Comparison of ENCODE assay signal across 11 mouse cellular contexts in genomic region chr9:63258768-63259167, GRCm38 (mm10).
A peak's percentile ranks its signal among the peaks of the same experiment; 100 is the strongest.
DNase-seq lines count a peak whose midpoint lies in the region; ATAC-seq and TF ChIP-seq lines count a peak whose summit lies in the region.
"Had no signal": no experiment of that assay in that cellular context is flagged by ENCODE, and none has a peak within 500 bp of the region (broad histone marks: within the 10 kb centered on the region; RNA-seq: fewer than 3 reads in every experiment).

No protein-coding gene starts in this region.

- TF ChIP-seq CTCF in midbrain, postnatal 0 days (IDR thresholded peaks at IDR 0.05) = no peak

- H3K9ac ChIP-seq in heart, embryonic 11.5 days (ENCODE audit: low read depth, low read length) = no peak overlapping the region
- no peak overlapping the region for H3K9ac ChIP-seq in midbrain, postnatal 0 days (replicated peaks; ENCODE audit: low read length, poor library complexity, severe bottlenecking)
- no peak overlapping the region for H3K9ac ChIP-seq in midbrain, embryonic 15.5 days
- H3K9ac ChIP-seq in hindbrain, embryonic 14.5 days = no peak overlapping the region
- H3K9ac ChIP-seq: liver, embryonic 15.5 days; stomach, embryonic 15.5 days had no signal

- no peak for ATAC-seq in heart, embryonic 11.5 days (replicated peaks; ENCODE audit: insufficient number of reproducible peaks, low FRiP score, low TSS enrichment)
- no peak for ATAC-seq in midbrain, postnatal 0 days (ENCODE audit: low FRiP score)
- ATAC-seq in midbrain, embryonic 15.5 days (replicated peaks) = no peak
- ATAC-seq in hindbrain, embryonic 14.5 days (ENCODE audit: low FRiP score) = no peak
- ATAC-seq: midbrain, embryonic 16.5 days had no signal

- H3K4me3 ChIP-seq in heart, embryonic 11.5 days (ENCODE audit: low read depth, low read length) = no peak overlapping the region
- H3K4me3 ChIP-seq in midbrain, postnatal 0 days (ENCODE audit: low read depth, low read length) = no peak overlapping the region
- H3K4me3 ChIP-seq in midbrain, embryonic 15.5 days = no peak overlapping the region
- no peak overlapping the region for H3K4me3 ChIP-seq in hindbrain, embryonic 14.5 days (replicated peaks; ENCODE audit: low read length)
- H3K4me3 ChIP-seq: liver, embryonic 15.5 days; stomach, embryonic 15.5 days had no signal

- no peaks in the 10 kb centered on the region for H3K27me3 ChIP-seq in heart, embryonic 11.5 days (ENCODE audit: control insufficient read depth, insufficient read depth, low read length)
- no peaks in the 10 kb centered on the region for H3K27me3 ChIP-seq in midbrain, postnatal 0 days (ENCODE audit: insufficient read depth, low read length)
- no peaks in the 10 kb centered on the region for H3K27me3 ChIP-seq in midbrain, embryonic 15.5 days (replicated peaks)
- H3K27me3 ChIP-seq in hindbrain, embryonic 14.5 days (ENCODE audit: control insufficient read depth, insufficient read depth, low read length) = no peaks in the 10 kb centered on the region
- H3K27me3 ChIP-seq: liver, embryonic 15.5 days; stomach, embryonic 15.5 days had no signal

- no peak overlapping the region for H3K27ac ChIP-seq in heart, embryonic 11.5 days (ENCODE audit: low read depth, low read length)
- H3K27ac ChIP-seq in midbrain, postnatal 0 days (ENCODE audit: low read depth, low read length) = no peak overlapping the region
- no peak overlapping the region for H3K27ac ChIP-seq in midbrain, embryonic 15.5 days
- no peak overlapping the region for H3K27ac ChIP-seq in hindbrain, embryonic 14.5 days
- H3K27ac ChIP-seq: liver, embryonic 15.5 days; stomach, embryonic 15.5 days had no signal

- H3K36me3 ChIP-seq in heart, embryonic 11.5 days (ENCODE audit: control insufficient read depth, insufficient read depth, low read length) = peaks cover 5% of the 10 kb centered on the region; the same call in 1 of the 2 replicates
- no peaks in the 10 kb centered on the region for H3K36me3 ChIP-seq in midbrain, postnatal 0 days (ENCODE audit: insufficient read depth, low read length)
- no peaks in the 10 kb centered on the region for H3K36me3 ChIP-seq in midbrain, embryonic 15.5 days (replicated peaks)
- H3K36me3 ChIP-seq in hindbrain, embryonic 14.5 days (replicated peaks; ENCODE audit: control insufficient read depth, insufficient read depth) = 0 out of 2 replicates have a peak, but pooled peaks cover 3% of the 10 kb centered on the region
- H3K36me3 ChIP-seq: liver, embryonic 15.5 days; stomach, embryonic 15.5 days had no signal

- peak; percentile 31 for DNase-seq in heart, adult 8-10 months (ENCODE audit: low spot score)
- DNase-seq in midbrain, postnatal 0 days (ENCODE audit: low spot score) = peak; percentile 15
- DNase-seq in cerebellum, postnatal 25 days = peak; percentile 43 to 66
- DNase-seq in right cerebral cortex, postnatal 4 days = peak; percentile 8
- no peak for DNase-seq in hindbrain, embryonic 14.5 days (ENCODE audit: low spot score)
- no peak for DNase-seq in spleen, adult 18-20 months

- H3K4me2 ChIP-seq in heart, embryonic 11.5 days = no peak overlapping the region
- no peak overlapping the region for H3K4me2 ChIP-seq in midbrain, postnatal 0 days (ENCODE audit: low read depth, low read length, poor library complexity, severe bottlenecking)
- H3K4me2 ChIP-seq in midbrain, embryonic 15.5 days = no peak overlapping the region
- no peak overlapping the region for H3K4me2 ChIP-seq in hindbrain, embryonic 14.5 days (replicated peaks)
- H3K4me2 ChIP-seq: liver, embryonic 15.5 days; stomach, embryonic 15.5 days had no signal

- no peaks in the 10 kb centered on the region for H3K9me3 ChIP-seq in heart, embryonic 11.5 days (replicated peaks; ENCODE audit: control insufficient read depth, low read length)
- H3K9me3 ChIP-seq in midbrain, postnatal 0 days (ENCODE audit: low read length) = no peaks in the 10 kb centered on the region
- H3K9me3 ChIP-seq in midbrain, embryonic 15.5 days = no peaks in the 10 kb centered on the region
- H3K9me3 ChIP-seq in hindbrain, embryonic 14.5 days (ENCODE audit: control insufficient read depth, low read length) = no peaks in the 10 kb centered on the region
- H3K9me3 ChIP-seq: liver, embryonic 15.5 days; stomach, embryonic 15.5 days had no signal

- no peaks in the 10 kb centered on the region for H3K4me1 ChIP-seq in heart, embryonic 11.5 days (ENCODE audit: control insufficient read depth, insufficient read depth, low read length)
- no peaks in the 10 kb centered on the region for H3K4me1 ChIP-seq in midbrain, postnatal 0 days (ENCODE audit: insufficient read depth, low read length)
- peaks cover 3% of the 10 kb centered on the region; the same call in 1 of the 2 replicates for H3K4me1 ChIP-seq in midbrain, embryonic 15.5 days
- H3K4me1 ChIP-seq in hindbrain, embryonic 14.5 days (replicated peaks; ENCODE audit: control insufficient read depth, insufficient read depth, low read length) = 0 out of 2 replicates have a peak, but pooled peaks cover 3% of the 10 kb centered on the region
- H3K4me1 ChIP-seq: liver, embryonic 15.5 days had no signal

- 68% methylated on average over 3 of the region's 3 CpGs for WGBS in heart, embryonic 11.5 days (ENCODE audit: insufficient replicate concordance)
- WGBS in midbrain, postnatal 0 days = 59% methylated on average over 3 of the region's 3 CpGs
- 62% methylated on average over 3 of the region's 3 CpGs for WGBS in midbrain, embryonic 15.5 days
- WGBS in hindbrain, embryonic 14.5 days = 62% methylated on average over 3 of the region's 3 CpGs

Comparison
In these comparisons a context has a peak if more than half of its experiments do, and no peak if none do; other contexts are left out.
1. DNase-seq: peak in heart, adult 8-10 months (single experiment), midbrain, postnatal 0 days (single experiment), cerebellum, postnatal 25 days (2 of 2) and right cerebral cortex, postnatal 4 days (single experiment); none in hindbrain, embryonic 14.5 days (single experiment) and spleen, adult 18-20 months (0 of 2).